Comparison of ENCODE assay signal across 19 mouse cellular contexts in the genomic region with DNA sequence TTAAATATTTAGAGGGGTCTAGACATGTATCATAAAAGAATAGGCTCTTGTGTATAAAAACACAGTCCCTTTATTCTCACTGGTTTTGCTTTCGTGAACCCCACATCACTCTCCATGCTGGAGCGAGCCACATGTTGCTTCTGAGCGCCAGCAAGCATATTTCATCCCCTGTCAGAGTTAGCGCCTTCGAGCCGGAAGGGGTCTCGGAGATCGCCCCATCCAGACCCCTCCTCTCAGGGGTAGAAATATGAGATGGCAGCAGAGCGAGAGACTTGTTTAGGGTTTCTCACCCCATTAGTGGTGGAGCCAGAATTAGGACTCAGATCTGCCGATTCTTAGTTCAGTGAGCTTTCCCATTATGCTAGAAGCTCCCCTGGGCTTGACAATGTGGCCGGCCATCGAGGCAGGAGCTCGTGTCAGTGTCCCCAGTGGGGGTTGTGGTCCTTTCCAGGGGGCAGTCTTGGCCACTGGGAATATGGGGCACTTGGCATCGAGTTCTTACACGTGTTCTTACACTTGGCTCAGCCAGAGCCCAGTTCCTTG.
A peak's percentile ranks its signal among the peaks of the same experiment; 100 is the strongest.
DNase-seq lines count a peak whose midpoint lies in the region; ATAC-seq lines count a peak whose summit lies in the region.
"Had no signal": no experiment of that assay in that cellular context is flagged by ENCODE, and none has a peak within 500 bp of the region (broad histone marks: within the 10 kb centered on the region; RNA-seq: fewer than 3 reads in every experiment).

No protein-coding gene starts in this region.

- no peak overlapping the region for H3K4me3 ChIP-seq in lung, embryonic 15.5 days
- no peak overlapping the region for H3K4me3 ChIP-seq in limb, embryonic 12.5 days (replicated peaks)
- H3K4me3 ChIP-seq: embryonic facial prominence, embryonic 15.5 days; forebrain, embryonic 10.5 days; layer of hippocampus, adult 2 months had no signal

- no peaks in the 10 kb centered on the region for H3K27me3 ChIP-seq in lung, embryonic 15.5 days
- H3K27me3 ChIP-seq in limb, embryonic 12.5 days, result peaks cover 18% of the 10 kb centered on the region
- H3K27me3 ChIP-seq: CH12.LX; embryonic facial prominence, embryonic 15.5 days had no signal

- no peaks in the 10 kb centered on the region for H3K36me3 ChIP-seq in lung, embryonic 15.5 days
- H3K36me3 ChIP-seq in limb, embryonic 12.5 days, result no peaks in the 10 kb centered on the region
- H3K36me3 ChIP-seq: embryonic facial prominence, embryonic 15.5 days; forebrain, embryonic 10.5 days had no signal

- no peak; the same call in 1 of the 2 replicates for ATAC-seq in lung, embryonic 15.5 days (ENCODE audit: borderline replicate concordance, extremely low read depth, low FRiP score, low TSS enrichment)
- peak; percentile 42; the same call in 1 of the 2 replicates for ATAC-seq in limb, embryonic 12.5 days (ENCODE audit: insufficient number of reproducible peaks, insufficient read depth, low FRiP score, low TSS enrichment, low read depth)
- no peak for ATAC-seq in megakaryocyte progenitor cell, adult 5-6 weeks (replicated peaks; ENCODE audit: poor library complexity)
- ATAC-seq: forebrain, postnatal 0 days had no signal

- H3K9me3 ChIP-seq in lung, embryonic 15.5 days, result no peaks in the 10 kb centered on the region
- H3K9me3 ChIP-seq in limb, embryonic 12.5 days, result no peaks in the 10 kb centered on the region
- H3K9me3 ChIP-seq: embryonic facial prominence, embryonic 15.5 days; forebrain, embryonic 10.5 days had no signal

- no peak overlapping the region for H3K9ac ChIP-seq in lung, embryonic 15.5 days
- no peak overlapping the region for H3K9ac ChIP-seq in limb, embryonic 12.5 days (replicated peaks)
- H3K9ac ChIP-seq: embryonic facial prominence, embryonic 15.5 days; forebrain, postnatal 0 days had no signal

- H3K4me1 ChIP-seq in lung, embryonic 15.5 days, result peaks cover 8% of the 10 kb centered on the region; the same call in 1 of the 2 replicates
- peaks cover 30% of the 10 kb centered on the region for H3K4me1 ChIP-seq in limb, embryonic 12.5 days (replicated peaks)

- peak overlapping the region; percentile 31 for H3K4me2 ChIP-seq in lung, embryonic 15.5 days
- peak overlapping the region; percentile 39 for H3K4me2 ChIP-seq in limb, embryonic 12.5 days
- H3K4me2 ChIP-seq: embryonic facial prominence, embryonic 15.5 days; liver, embryonic 11.5 days had no signal

- no peak overlapping the region for H3K27ac ChIP-seq in lung, embryonic 15.5 days
- peak overlapping the region; percentile 35; the same call in 1 of the 2 replicates for H3K27ac ChIP-seq in limb, embryonic 12.5 days
- H3K27ac ChIP-seq: embryonic facial prominence, embryonic 15.5 days; forebrain, embryonic 10.5 days; layer of hippocampus, adult 2 months had no signal

- 43% methylated on average over 15 of the region's 15 CpGs for WGBS in lung, embryonic 15.5 days
- WGBS in limb, embryonic 12.5 days, result 29% methylated on average over 15 of the region's 15 CpGs

- DNase-seq in embryo, embryonic 11 days, result peak; percentile 49
- no peak for DNase-seq in embryo, embryonic 10.5 days (ENCODE audit: low spot score)
- no peak for DNase-seq in lung, postnatal 14 days
- peak; percentile 3 for DNase-seq in adipocyte (ENCODE audit: low spot score)
- DNase-seq: cerebellum, adult 9-10 months; forebrain, postnatal 0 days; kidney, adult 11 months; layer of hippocampus, postnatal 36 days; lung, adult 2 months; thymus, adult 18-20 months; thymus, postnatal 4 days had no signal

Comparison
In these comparisons a context has a peak if more than half of its experiments do, and no peak if none do; other contexts are left out.
1. DNase-seq: peak in embryo, embryonic 11 days (single experiment) and adipocyte (single experiment); none in embryo, embryonic 10.5 days (single experiment) and lung, postnatal 14 days (single experiment).